Mouse (Mus musculus) B cell, adult 67 days (primary cell): Measurements from ENCODE around the gene Scly. TPM values are rescaled to one million over a fixed set of nuclear protein-coding genes. Genes with fewer than 3 reads are reported as not detected.

Source experiments
- total RNA-seq, 2 experiments: library from RNA; stranded (reverse); gene quantifications; 4 replicates each; pipeline ENCODE4 v1.2.4; 2023

Scly gene
- 10 to 100 TPM; 28.1 to 40.0 TPM for total RNA-seq

GRCm38 (mm10) chr1:91297799-91298744 is at the start of gene Scly:
TSS of gene Scly (plus strand) at chr1:91298338.

GRCm38 (mm10) chr1:91249564-91250414 is 48.3 kb upstream of the Scly start, which contains the start of gene Ube2f:
TSS of gene Ube2f (plus strand) at chr1:91250304.

GRCm38 (mm10) chr1:91321760-91322438 is 23.8 kb downstream of the Scly start, which contains the start of gene Espnl:
TSS of gene Espnl (plus strand) at chr1:91322075.

GRCm38 (mm10) chr1:91350841-91351240 is 52.7 kb downstream of the Scly start, which contains the start of gene Klhl30:
TSS of gene Klhl30 (plus strand) at chr1:91351016.

GRCm38 (mm10) chr1:91366215-91367108 is 68.3 kb downstream of the Scly start, which contains the start of gene Erfe:
TSS of gene Erfe (plus strand) at chr1:91366430.

Other genes with a start within 250 kb of the Scly start
- 1 to 10 TPM; 1.8 to 2.7 TPM for gene Rbm44, start 153.2 kb upstream of the Scly start, total RNA-seq
- gene Ramp1, start 118.5 kb upstream of the Scly start, total RNA-seq = under 1 TPM in 1 of 2 experiments, not detected in 1; 0.23 TPM
- 10 to 100 TPM; 50.8 to 66.0 TPM for gene Ube2f, start 48.0 kb upstream of the Scly start, total RNA-seq
- under 1 TPM in 1 of 2 experiments, not detected in 1; 0.39 TPM for gene Espnl, start 23.7 kb downstream of the Scly start, total RNA-seq
- gene Klhl30, start 52.7 kb downstream of the Scly start, total RNA-seq = not detected
- not detected for gene Erfe, start 68.1 kb downstream of the Scly start, total RNA-seq
- gene Ilkap, start 100.5 kb downstream of the Scly start, total RNA-seq = 100 to 1,000 TPM; 115 to 116 TPM
- gene Hes6, start 115.7 kb downstream of the Scly start, total RNA-seq = 10 to 100 TPM; 35.1 to 49.2 TPM
- 10 to 100 TPM; 25.0 to 25.3 TPM for gene Per2, start 161.0 kb downstream of the Scly start, total RNA-seq
- 10 to 100 TPM in 1 of 2 experiments, 1 to 10 TPM in 1; 8.4 to 10.5 TPM for gene Traf3ip1, start 196.3 kb downstream of the Scly start, total RNA-seq
- gene Asb1, start 242.2 kb downstream of the Scly start, total RNA-seq = 10 to 100 TPM; 13.9 to 17.7 TPM